Mouse (Mus musculus): ENCODE results near the gene Lgals3bp.

The Lgals3bp gene

DNA sequence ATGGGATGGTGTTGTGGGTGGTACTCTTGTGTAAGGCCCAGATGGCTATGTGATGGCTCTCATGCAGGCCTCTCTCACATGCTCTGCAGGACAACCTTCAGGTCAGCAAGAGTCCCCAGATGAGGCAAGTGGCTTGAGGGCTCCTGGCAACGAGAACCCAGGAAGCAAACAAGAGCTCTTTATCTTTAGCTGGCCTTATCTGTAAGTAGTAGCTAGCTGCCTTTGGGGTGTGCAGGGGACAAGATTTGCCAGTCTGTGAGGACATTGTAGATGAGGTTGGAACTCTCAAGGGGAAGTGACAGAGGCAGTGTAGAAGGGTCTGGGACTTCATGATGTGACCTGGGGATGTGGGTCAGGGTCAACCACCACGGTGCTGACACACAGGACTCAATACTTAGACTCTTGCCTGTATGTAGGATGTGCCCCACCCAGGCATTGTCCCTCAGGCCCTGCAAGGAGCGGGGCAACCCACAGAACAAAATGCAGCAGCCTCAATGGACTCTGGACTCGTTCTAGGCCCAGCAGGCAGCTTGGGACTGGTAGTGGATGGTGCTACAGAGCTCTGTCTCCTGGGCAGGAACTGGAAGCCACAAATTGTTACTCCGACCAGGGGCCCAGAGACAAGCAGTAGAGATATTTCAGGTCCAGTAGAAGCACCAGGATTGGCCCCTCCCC is 1.9 kb downstream of the Lgals3bp start:
- DNase-seq, result peak; percentile 94

DNA sequence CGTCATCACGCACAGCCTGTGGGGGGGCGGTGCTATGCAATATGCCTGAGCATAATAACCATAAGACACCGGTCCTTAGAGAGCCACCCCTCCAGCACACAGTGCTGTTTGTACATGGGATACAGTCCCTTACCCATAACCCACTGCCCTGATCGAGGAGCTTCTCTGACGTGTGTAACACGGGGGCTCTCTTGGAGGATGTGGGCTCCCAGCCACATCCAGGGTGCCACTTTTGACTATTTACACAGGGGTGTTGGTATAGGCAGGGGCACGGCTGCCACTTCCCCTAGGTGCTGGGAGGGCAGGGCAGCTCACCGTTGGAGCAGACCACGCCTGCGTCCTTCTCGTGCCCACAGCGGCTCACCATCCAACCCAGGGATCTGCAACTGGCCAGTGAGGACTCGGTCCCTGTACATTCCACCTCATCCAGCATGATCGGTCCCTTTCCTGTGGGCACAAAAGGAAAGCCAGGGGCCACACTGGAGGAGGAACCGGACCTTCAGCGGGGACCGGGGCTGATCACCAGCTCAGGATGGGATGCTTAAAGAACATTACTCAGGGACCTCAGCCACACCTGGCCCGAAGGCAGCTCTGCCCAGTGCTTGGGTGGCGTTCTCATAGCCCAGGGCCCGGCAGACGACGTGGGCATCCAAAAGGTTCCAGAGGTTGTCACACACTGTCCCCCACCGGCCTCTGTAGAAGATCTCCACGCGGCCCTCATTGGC is 3.9 kb downstream of the Lgals3bp start:
- peak; percentile 92 for DNase-seq

GRCm38 (mm10) chr11:118394538-118394937 is 7.4 kb downstream of the Lgals3bp start:
- DNase-seq, result peak; percentile 84

- DNase-seq, result no peak
Measured at GRCm38 (mm10) chr11:118393991-118394390, 7.9 kb downstream of the Lgals3bp start.

GRCm38 (mm10) chr11:118387816-118388215 is 14.1 kb downstream of the Lgals3bp start:
- peak; percentile 75 for DNase-seq

GRCm38 (mm10) chr11:118379251-118380009 is 22.5 kb downstream of the Lgals3bp start:
- peak; percentile 97 for DNase-seq

- DNase-seq, result peak; percentile 92
Measured at GRCm38 (mm10) chr11:118378656-118379055, 23.2 kb downstream of the Lgals3bp start.

DNA sequence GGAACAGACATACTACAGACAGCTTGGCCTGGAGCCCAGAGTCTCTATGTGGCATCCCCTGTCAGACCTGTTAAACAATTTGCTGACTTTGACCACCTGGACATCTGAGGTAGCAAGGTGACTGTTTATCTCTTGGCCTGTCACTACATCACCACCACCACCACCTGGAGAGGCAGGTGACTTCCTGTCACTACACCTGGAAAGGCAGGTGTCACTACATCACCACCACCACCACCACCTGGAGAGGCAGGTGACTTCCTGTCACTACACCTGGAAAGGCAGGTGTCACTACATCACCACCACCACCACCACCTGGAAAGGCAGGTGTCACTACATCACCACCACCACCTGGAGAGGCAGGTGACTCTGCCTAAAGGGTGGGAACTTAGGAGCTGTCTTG is 25.6 kb downstream of the Lgals3bp start:
- DNase-seq, result peak; percentile 88

- DNase-seq, result peak; percentile 89
Measured at GRCm38 (mm10) chr11:118375881-118376280, 26.0 kb downstream of the Lgals3bp start.

GRCm38 (mm10) chr11:118375461-118375860 is 26.4 kb downstream of the Lgals3bp start:
- DNase-seq, result peak; percentile 80

DNA sequence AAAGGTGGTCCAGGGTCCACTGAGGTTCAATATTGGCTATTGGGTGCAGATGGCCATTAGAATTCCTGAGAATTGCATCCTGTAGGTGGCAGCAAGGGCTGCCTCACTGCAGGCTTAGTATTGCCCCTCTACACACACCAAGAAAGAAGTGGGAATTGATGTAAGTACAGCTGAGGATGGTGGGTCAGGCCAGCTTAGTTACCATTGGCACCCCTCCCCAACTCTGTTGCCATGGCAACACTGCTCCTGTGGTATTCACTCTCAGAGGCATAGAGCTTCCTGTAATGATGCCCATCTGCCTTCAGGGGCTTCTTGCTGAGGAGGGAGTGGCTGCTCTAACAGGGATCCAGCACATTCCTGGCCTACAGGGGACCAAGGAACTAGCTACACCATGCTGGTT is 26.9 kb downstream of the Lgals3bp start:
- peak; percentile 85 for DNase-seq

DNA sequence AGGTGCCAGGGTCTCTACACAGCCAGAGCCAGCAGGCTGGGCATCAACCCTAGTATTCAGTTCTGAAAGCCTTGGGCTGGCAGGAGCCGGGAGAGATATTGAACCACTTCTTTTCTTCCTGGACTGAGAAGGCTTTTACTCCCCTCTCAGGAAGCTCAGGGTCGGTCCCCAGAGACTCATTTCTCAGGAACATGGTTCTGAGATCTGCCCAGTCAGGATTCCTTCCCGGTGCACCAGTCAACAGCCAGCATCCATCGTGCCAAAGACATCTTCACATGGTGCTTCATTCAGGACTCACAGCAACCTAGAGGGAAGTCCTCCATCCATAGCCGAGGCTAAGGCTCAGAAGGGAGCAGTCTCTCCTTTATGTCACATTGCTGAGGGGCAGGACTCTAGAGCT is 27.4 kb downstream of the Lgals3bp start:
- peak; percentile 82 for DNase-seq

DNA sequence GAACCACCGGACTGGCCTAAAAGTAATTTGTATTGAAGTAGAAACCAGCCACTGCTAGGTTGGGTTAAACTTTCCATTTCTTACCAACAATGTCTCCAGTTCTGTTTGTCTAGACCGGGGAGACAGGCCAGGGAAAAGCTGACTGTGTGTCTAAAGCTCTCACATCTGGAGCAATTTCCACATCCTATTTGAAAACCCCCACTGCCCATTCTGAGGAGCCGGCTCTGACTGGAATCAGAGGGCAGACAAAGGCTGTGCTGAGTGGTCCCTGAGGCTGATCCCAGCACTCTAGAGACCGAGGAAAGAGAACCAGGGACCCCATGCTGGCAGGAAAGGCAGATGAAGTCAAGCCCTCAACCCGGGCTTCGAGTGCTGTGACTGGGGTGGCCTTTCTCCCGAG is 29.3 kb downstream of the Lgals3bp start:
- DNase-seq, result peak; percentile 78

DNA sequence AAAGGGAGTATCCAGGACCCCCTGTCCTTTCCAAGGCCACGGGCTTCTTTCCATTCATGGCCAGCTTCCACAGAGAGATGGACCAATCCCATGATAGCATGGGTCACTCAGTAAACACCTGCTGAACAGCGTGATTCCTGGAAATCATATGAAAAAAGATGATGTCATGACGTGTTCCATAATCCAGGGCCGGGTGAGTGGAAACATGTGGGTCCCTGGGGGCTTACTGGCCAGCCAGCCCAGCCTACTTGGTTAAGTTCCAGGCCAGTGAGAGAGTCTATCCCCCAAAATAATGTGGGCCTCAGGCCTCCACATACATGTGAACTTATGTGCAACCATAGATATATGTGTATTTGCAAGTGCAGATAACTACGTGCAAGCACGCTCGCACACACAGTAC is 30.0 kb downstream of the Lgals3bp start:
- peak; percentile 93 for DNase-seq

GRCm38 (mm10) chr11:118369657-118370056 is 32.2 kb downstream of the Lgals3bp start:
- DNase-seq, result peak; percentile 83

GRCm38 (mm10) chr11:118369251-118369650 is 32.6 kb downstream of the Lgals3bp start:
- DNase-seq, result peak; percentile 75

- peak; percentile 87 for DNase-seq
Measured at GRCm38 (mm10) chr11:118368330-118368729, 33.6 kb downstream of the Lgals3bp start.

DNA sequence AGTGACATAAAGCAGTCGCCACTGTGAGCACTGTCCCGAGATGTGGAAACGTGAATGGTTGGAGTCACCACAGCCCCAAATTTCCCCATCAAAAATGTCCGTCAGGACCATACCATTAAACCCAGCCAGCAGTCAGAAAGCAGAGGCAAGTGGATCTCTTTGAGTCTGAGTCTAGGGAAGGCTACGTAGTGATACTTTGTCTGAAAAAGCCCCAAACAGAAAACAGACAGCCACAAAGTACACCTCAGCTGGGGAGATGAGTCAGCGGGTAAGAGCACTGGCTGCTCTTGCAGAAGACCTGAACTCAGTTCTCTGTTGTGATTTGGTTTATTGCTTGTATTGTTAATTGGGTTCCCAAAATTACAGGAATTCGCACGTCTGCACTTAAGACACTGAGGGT is 35.3 kb downstream of the Lgals3bp start:
- no peak for DNase-seq

DNA sequence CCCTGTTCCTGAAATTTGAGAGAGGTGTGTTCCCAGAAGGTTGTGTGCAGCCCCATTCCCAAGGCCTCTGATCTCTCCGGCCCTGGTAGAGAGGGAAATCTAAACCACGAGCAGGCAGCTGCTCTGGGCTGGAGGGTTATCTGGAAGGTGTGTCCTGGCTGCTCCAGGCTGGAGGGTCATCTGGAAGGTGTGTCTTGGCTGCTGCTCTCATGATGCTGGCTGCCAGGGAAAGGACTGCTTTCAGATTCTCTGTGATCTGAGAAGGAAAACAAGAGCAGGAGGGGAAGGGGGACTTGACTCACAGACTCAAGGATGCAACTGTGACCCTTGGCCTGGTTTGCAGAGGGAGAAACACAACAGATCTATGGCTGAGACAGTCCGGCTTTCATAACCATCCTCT is 35.8 kb downstream of the Lgals3bp start:
- DNase-seq, result peak; percentile 93

GRCm38 (mm10) chr11:118365171-118365570 is 36.7 kb downstream of the Lgals3bp start:
- peak; percentile 98 for DNase-seq

GRCm38 (mm10) chr11:118364021-118364420 is 37.9 kb downstream of the Lgals3bp start:
- peak; percentile 92 for DNase-seq

DNA sequence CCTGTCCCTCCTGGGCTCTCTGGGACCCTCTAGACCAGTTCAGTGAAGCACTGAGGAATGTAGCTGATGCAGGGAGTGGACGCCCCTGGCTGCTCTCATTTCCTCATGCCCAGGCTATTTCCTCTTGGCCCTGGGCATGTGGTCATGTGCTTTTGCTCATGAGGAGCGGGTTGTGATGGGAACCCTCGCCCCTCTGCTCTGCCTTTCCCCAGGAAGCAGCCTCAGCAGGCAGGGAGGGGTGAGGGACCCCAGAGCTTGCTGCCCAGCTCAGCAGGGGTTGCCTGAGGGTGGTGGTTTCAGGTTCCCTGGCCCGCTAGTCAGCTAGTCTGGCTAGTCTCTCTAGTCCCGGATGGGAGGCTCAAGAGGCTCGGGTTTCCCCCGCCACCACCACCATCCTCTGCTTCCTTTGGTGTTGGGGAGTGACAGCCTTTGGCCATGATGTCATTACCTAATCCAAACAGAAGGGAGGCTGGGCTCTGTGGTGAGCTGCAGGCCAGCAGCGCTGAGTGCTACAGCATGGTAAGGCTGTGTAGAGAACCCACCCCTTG is 38.8 kb downstream of the Lgals3bp start:
- DNase-seq, result peak; percentile 99

- peak; percentile 98 for DNase-seq
Measured at GRCm38 (mm10) chr11:118362501-118362900, 39.4 kb downstream of the Lgals3bp start.

All from heart, adult 11 months (tissue).